Mouse (Mus musculus) embryonic facial prominence, embryonic 10.5 days (tissue): ENCODE data around the gene Rps6kb1. TPM values are rescaled to one million over a fixed set of nuclear protein-coding genes. Genes with fewer than 3 reads are reported as not detected.
"Not testable (repeated sequence)": the region's sequence is repeated elsewhere in the genome, so short reads cannot be mapped to it uniquely, and the experiment has no call there.

Source experiments
- DNase-seq: peaks from one replicate; pipeline ENCODE4 v3.0.0-alpha.2; 2017; ENCODE audit warnings: low spot score
- H3K27ac ChIP-seq: fragments of 300-500 bp; sonication (generic); replicated peaks from 2 replicates; pipeline ENCODE4 v1.5.1; 2016; ENCODE audit warnings: mild to moderate bottlenecking
- H3K27me3 ChIP-seq: fragments of 300-500 bp; sonication (generic); replicated peaks from 2 replicates; pipeline ENCODE4 v1.6.1; 2016; ENCODE audit warnings: low read depth, mild to moderate bottlenecking; ENCODE audit not compliant: poor library complexity, severe bottlenecking
- H3K36me3 ChIP-seq: fragments of 300-500 bp; sonication (generic); replicated peaks from 2 replicates; pipeline ENCODE4 v1.6.1; 2016; ENCODE audit warnings: mild to moderate bottlenecking, moderate library complexity
- H3K4me1 ChIP-seq: fragments of 300-500 bp; sonication (generic); 2 replicates; pipeline ENCODE4 v1.6.1; 2016
- H3K4me3 ChIP-seq: fragments of 300-500 bp; sonication (generic); 2 replicates; pipeline ENCODE4 v1.5.1; 2016; ENCODE audit warnings: mild to moderate bottlenecking, moderate library complexity
- H3K9me3 ChIP-seq: fragments of 300-500 bp; sonication (generic); 2 replicates; pipeline ENCODE4 v1.6.1; 2016; ENCODE audit warnings: mild to moderate bottlenecking
- WGBS: fragments of 180-500 bp; shearing (Covaris S2); methylation state at CpG from one replicate; pipeline ENCODE4 v1.1.7; 2016; 5-methylcytosine and 5-hydroxymethylcytosine counted together
- polyA plus RNA-seq: library from polyadenylated mRNA; unstranded; fragments of >200 nt; fragmentation: Nextera tagmentation; extraction: Ambion mirVana; gene quantifications from 2 replicates; pipeline ENCODE4 v1.2.1, GENCODE M21; 2016

Rps6kb1 gene
- polyA plus RNA-seq, 1 experiment from 2014 or later: 66.9 TPM

DNA sequence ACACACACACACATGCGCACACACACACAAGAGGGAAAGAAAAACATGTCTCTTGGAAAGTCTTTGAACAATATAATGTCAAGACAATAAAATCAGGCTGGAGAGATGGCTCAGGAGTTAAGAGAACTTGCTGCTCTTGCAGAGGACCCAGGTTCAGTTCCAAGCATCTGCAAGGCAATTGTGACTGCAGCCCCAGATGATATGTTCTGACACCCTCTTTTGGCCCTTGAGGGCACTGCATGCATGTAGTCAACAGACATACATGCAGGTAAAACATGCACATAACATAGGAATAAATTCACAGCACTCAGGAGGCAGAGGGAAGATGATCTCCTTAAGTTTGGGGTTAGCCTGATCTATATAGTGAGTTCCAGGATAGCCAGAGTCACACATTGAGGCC lies 2.8 kb upstream of the Rps6kb1 start:
- no peak for DNase-seq
- Histone ChIP-seq H3K4me1 (peaks cover 25% of the 10 kb centered on the region), H3K9me3 (no peaks in the 10 kb centered on the region), H3K4me3 (no peak overlapping the region), H3K36me3 (peaks cover 26% of the 10 kb centered on the region), H3K27ac (no peak overlapping the region), H3K27me3 (no peaks in the 10 kb centered on the region)
- WGBS: 88% methylated on average over 1 of the region's 1 CpGs

- WGBS: 83% methylated on average over 8 of the region's 8 CpGs
- no peaks in the 10 kb centered on the region for H3K27me3 ChIP-seq
- H3K4me1 ChIP-seq: peaks cover 32% of the 10 kb centered on the region
- peak overlapping the region; percentile 100 for H3K4me3 ChIP-seq
- H3K9me3 ChIP-seq: no peaks in the 10 kb centered on the region
- peak overlapping the region; percentile 93 for H3K27ac ChIP-seq
- H3K36me3 ChIP-seq: peaks cover 30% of the 10 kb centered on the region
- DNase-seq: no peak
Measured at GRCm38 (mm10) chr11:86545556-86545955, 951 bp upstream of the Rps6kb1 start.

GRCm38 (mm10) chr11:86543960-86544638 lies 506 bp downstream of the Rps6kb1 start:
- Histone ChIP-seq H3K9me3 (no peaks in the 10 kb centered on the region), H3K4me1 (peaks cover 32% of the 10 kb centered on the region), H3K27ac (peak overlapping the region; percentile 93), H3K4me3 (peak overlapping the region; percentile 100), H3K27me3 (no peaks in the 10 kb centered on the region), H3K36me3 (peaks cover 24% of the 10 kb centered on the region)
- under 1% methylated on average over 50 of the region's 50 CpGs for WGBS
- no peak for DNase-seq

- H3K4me3 ChIP-seq: peak overlapping the region; percentile 100; the same call in 1 of the 2 replicates
- WGBS: 75% methylated on average over 1 of the region's 1 CpGs
- no peak for DNase-seq
- H3K27me3 ChIP-seq: no peaks in the 10 kb centered on the region
- peaks cover 32% of the 10 kb centered on the region for H3K4me1 ChIP-seq
- peaks cover 26% of the 10 kb centered on the region for H3K36me3 ChIP-seq
- H3K9me3 ChIP-seq: 0 out of 2 replicates have a peak, but pooled peaks cover 2% of the 10 kb centered on the region
- no peak overlapping the region for H3K27ac ChIP-seq
Measured at GRCm38 (mm10) chr11:86542851-86543250, 1.8 kb downstream of the Rps6kb1 start.

DNA sequence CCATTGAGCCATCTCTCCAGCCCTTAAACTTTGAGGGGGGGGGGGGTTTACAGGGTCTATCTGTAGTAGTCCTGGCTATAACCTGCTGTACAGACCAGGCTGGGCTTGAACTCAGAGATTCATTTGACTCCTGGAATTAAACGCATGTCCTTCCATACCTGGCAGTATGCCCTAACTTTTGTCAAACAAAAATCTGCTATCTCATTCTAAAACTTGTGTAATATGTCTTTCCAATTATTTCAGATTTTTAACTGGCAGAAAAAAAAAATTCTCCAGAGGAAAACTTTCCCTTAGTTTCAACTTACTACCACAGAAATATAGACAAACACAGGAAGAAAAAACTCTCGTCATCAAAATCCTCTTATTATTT lies 4.1 kb downstream of the Rps6kb1 start:
- Histone ChIP-seq H3K9me3 (0 out of 2 replicates have a peak, but pooled peaks cover 2% of the 10 kb centered on the region), H3K27ac (no peak overlapping the region), H3K27me3 (no peaks in the 10 kb centered on the region), H3K4me1 (peaks cover 28% of the 10 kb centered on the region), H3K4me3 (no peak overlapping the region), H3K36me3 (peaks cover 30% of the 10 kb centered on the region)
- 95% methylated on average over 2 of the region's 2 CpGs for WGBS
- DNase-seq: no peak

GRCm38 (mm10) chr11:86539716-86540475 lies 4.7 kb downstream of the Rps6kb1 start:
- WGBS: 91% methylated on average over 6 of the region's 6 CpGs

GRCm38 (mm10) chr11:86538786-86539185 lies 5.8 kb downstream of the Rps6kb1 start:
- WGBS: 90% methylated on average over 4 of the region's 4 CpGs

More at GRCm38 (mm10) chr11:86539716-86540475, 4.7 kb downstream of the Rps6kb1 start:
- H3K9me3 ChIP-seq: 0 out of 2 replicates have a peak, but pooled peaks cover 2% of the 10 kb centered on the region
- H3K27me3 ChIP-seq: no peaks in the 10 kb centered on the region
- no peak overlapping the region for H3K4me3 ChIP-seq
- no peak for DNase-seq
- no peak overlapping the region for H3K27ac ChIP-seq
- H3K4me1 ChIP-seq: peaks cover 25% of the 10 kb centered on the region
- peaks cover 33% of the 10 kb centered on the region for H3K36me3 ChIP-seq

DNA sequence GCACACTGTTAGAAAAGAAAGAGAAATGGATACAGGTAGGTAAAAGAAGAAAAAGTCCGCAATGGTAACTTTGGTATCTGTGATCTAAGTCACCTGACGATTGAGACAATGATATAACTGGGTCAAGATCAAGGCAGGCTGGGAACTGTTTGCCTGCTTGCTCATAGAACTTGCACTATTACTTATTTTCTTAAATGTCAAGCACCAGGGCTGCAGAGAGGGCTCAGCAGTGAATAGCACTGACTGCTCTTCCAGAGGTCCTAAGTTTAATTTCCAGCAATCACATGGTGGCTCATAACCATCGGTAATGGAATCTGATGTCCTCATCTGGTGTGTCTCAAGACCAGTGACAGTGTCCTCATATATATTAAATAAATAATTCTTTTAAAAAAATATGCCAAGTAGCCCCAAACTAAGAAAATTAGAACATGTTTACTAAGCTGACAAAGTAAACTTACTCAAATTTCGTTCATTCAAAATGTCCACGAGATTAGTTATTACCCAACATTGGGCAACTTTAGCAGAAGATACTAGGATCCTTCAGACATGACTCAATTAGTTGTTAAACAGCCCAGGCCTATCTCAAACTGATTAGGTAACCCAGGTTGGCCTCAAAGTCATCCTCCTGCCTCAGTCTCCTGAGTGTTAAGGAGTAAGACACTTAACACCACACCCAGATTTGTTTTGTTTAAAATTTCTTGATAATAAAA lies 10.2 kb downstream of the Rps6kb1 start:
- H3K36me3 ChIP-seq: peaks cover 65% of the 10 kb centered on the region
- no peaks in the 10 kb centered on the region for H3K4me1 ChIP-seq
- no peak for DNase-seq
- no peak overlapping the region for H3K4me3 ChIP-seq
- H3K27ac ChIP-seq: no peak overlapping the region
- H3K9me3 ChIP-seq: 0 out of 2 replicates have a peak, but pooled peaks cover 2% of the 10 kb centered on the region
- WGBS: 93% methylated on average over 5 of the region's 5 CpGs
- no peaks in the 10 kb centered on the region for H3K27me3 ChIP-seq

More at GRCm38 (mm10) chr11:86538786-86539185, 5.8 kb downstream of the Rps6kb1 start:
- Histone ChIP-seq H3K9me3 (0 out of 2 replicates have a peak, but pooled peaks cover 2% of the 10 kb centered on the region), H3K4me3 (no peak overlapping the region), H3K36me3 (peaks cover 42% of the 10 kb centered on the region), H3K27me3 (no peaks in the 10 kb centered on the region), H3K4me1 (peaks cover 21% of the 10 kb centered on the region), H3K27ac (no peak overlapping the region)
- DNase-seq: no peak

GRCm38 (mm10) chr11:86533302-86533701 lies 11.3 kb downstream of the Rps6kb1 start:
- H3K36me3 ChIP-seq: peaks cover 71% of the 10 kb centered on the region
- H3K9me3 ChIP-seq: not testable (repeated sequence)
- WGBS: 92% methylated on average over 6 of the region's 6 CpGs

DNA sequence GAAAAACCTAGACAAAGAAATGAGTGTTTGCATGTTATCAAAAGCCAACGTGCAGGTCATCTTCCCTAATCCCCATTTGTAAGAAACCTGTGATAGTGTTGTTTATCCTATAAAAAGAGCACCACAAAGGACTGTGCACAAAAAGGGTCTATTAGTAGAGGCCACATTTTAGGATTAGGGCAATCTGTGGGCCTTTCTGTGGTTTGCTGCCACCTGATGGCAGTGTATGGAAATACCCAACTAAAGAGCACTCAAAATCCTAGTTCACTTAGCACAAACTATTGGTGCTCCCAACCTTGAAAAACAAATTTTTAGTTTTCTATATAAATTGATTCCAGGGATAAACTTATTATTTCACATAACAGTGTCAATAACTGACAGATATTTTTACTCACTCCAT lies 11.8 kb downstream of the Rps6kb1 start:
- no peaks in the 10 kb centered on the region for H3K27me3 ChIP-seq
- no peaks in the 10 kb centered on the region for H3K9me3 ChIP-seq
- no peak overlapping the region for H3K27ac ChIP-seq
- 84% methylated on average over 1 of the region's 1 CpGs for WGBS
- H3K36me3 ChIP-seq: peaks cover 72% of the 10 kb centered on the region
- DNase-seq: no peak
- no peaks in the 10 kb centered on the region for H3K4me1 ChIP-seq
- H3K4me3 ChIP-seq: no peak overlapping the region

More at GRCm38 (mm10) chr11:86533302-86533701, 11.3 kb downstream of the Rps6kb1 start:
- not testable (repeated sequence) for DNase-seq, H3K27me3 ChIP-seq, H3K4me1 ChIP-seq, H3K4me3 ChIP-seq, H3K27ac ChIP-seq

GRCm38 (mm10) chr11:86527528-86527927 lies 17.1 kb downstream of the Rps6kb1 start:
- 89% methylated on average over 4 of the region's 4 CpGs for WGBS
- Histone ChIP-seq H3K27me3 (no peaks in the 10 kb centered on the region), H3K36me3 (peaks cover 91% of the 10 kb centered on the region), H3K27ac (no peak overlapping the region), H3K4me1 (no peaks in the 10 kb centered on the region), H3K4me3 (no peak overlapping the region), H3K9me3 (no peaks in the 10 kb centered on the region)
- no peak for DNase-seq

DNA sequence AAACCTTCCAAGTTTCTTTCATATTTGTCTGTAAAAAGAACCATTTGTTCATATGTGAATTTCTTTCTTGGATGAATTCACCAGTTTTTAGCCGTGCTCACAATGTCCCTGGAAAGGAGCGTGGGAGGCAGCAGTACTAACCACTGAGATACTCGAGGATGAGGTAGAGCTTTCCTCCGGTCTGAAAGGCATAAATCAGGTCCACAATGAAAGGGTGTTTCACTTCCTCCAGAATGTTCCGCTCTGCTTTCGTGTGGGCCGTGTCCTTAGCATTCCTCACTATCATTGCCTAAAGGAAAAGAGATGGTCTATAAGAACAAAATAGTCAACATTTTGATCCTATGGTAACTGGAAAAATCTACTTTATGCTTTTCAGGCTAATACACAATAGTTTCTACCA lies 24.9 kb downstream of the Rps6kb1 start:
- H3K4me3 ChIP-seq: no peak overlapping the region

More for the DNA sequence above, 24.9 kb downstream of the Rps6kb1 start:
- peaks cover 95% of the 10 kb centered on the region for H3K36me3 ChIP-seq
- no peaks in the 10 kb centered on the region for H3K4me1 ChIP-seq
- 93% methylated on average over 7 of the region's 7 CpGs for WGBS
- H3K27me3 ChIP-seq: no peaks in the 10 kb centered on the region
- H3K9me3 ChIP-seq: no peaks in the 10 kb centered on the region
- H3K27ac ChIP-seq: no peak overlapping the region
- DNase-seq: no peak
